Mouse (Mus musculus): ENCODE results near the gene Hoxb4. TPM values are rescaled to one million over a fixed set of nuclear protein-coding genes. Genes with fewer than 3 reads are reported as not detected.

Gene Hoxb4
- polyA plus RNA-seq, 1 experiment from 2014 or later, result 1.1 TPM

DNA sequence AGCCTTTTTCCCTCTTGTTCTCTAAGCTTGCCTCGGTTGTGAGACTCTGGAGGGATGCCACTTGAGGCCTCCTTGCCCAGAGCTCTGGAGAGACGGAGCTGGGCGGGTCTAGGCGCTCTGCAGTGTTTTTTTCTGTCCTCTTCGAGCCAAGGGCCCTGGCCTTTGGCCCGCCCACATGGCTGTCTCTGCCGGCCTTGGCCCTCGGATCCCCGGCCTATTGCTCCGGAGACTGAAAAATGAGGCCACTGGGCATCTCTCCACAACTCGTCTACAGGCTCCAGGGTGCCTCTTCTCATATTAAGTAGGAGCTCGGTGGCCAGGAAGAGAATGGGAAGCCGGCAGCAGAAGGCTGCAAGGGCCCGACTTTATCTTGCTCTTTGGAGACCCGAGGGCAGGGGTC, 16.2 kb upstream of the Hoxb4 start:
- no peak overlapping the region for H3K9ac ChIP-seq (ENCODE audit: low read depth, low read length)
- H3K36me3 ChIP-seq (ENCODE audit: control insufficient read depth, insufficient read depth, low read length), result no peaks in the 10 kb centered on the region
- H3K27ac ChIP-seq (ENCODE audit: low read depth, low read length), result no peak overlapping the region
- ATAC-seq (replicated peaks; ENCODE audit: low FRiP score) (no peak), DNase-seq (ENCODE audit: low spot score) (no peak)
- no peaks in the 10 kb centered on the region for H3K9me3 ChIP-seq (ENCODE audit: control insufficient read depth, low read length)
- 0 out of 2 replicates have a peak, but pooled peaks cover 6% of the 10 kb centered on the region for H3K4me1 ChIP-seq (replicated peaks; ENCODE audit: control insufficient read depth, insufficient read depth, low read length)
- H3K27me3 ChIP-seq (replicated peaks; ENCODE audit: control insufficient read depth, insufficient read depth, low read length), result peaks cover 100% of the 10 kb centered on the region
- 12% methylated on average over 15 of the region's 15 CpGs for WGBS
- H3K4me3 ChIP-seq (ENCODE audit: low read depth, low read length), result no peak overlapping the region
- 0 out of 2 replicates have a peak overlapping the region, but pooled peaks have one; percentile 1 for H3K4me2 ChIP-seq

DNA sequence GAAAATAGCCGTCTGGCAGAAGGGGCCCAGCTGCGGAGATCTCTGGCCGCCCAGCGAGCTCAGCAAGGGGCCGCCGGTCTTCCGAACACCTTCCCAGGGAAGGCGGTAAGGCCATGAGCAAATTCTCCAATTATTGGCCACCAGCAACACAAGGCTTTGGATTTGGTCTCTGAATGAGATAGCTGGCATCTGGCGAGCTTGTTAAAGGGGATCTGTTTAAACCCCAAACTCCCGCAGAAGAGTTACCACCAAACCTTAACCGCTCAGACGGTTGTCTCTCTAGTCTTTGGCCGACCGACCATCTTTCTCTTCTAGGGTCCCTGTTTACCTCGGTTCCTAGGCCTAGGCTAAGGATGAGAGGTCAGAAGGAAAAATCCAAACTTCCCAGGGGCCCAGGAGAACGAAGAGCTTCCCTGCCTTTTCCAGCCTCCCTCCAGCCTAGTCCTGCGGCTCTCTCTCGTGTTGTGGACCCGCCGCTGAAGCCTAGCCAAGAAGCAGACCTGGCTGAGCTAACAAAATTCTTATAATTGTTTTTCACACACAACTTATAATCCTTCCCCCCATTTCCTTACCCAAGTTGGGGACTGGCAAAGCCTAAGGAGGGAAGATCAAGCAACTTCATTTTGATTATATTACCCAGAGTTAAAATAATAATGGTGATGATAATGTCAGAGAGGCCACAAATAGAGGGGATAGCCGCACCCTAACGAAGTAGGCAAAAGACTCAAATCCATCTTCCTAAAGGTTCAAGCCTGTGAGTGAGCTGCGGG, 15.5 kb upstream of the Hoxb4 start:
- DNase-seq (ENCODE audit: low spot score) (no peak), ATAC-seq (replicated peaks; ENCODE audit: low FRiP score) (no peak)
- no peak overlapping the region; the same call in 1 of the 2 replicates for H3K4me2 ChIP-seq
- H3K27me3 ChIP-seq (replicated peaks; ENCODE audit: control insufficient read depth, insufficient read depth, low read length), result peaks cover 99% of the 10 kb centered on the region
- H3K36me3 ChIP-seq (ENCODE audit: control insufficient read depth, insufficient read depth, low read length), result no peaks in the 10 kb centered on the region
- no peak overlapping the region; the same call in 1 of the 2 replicates for H3K4me3 ChIP-seq (ENCODE audit: low read depth, low read length)
- no peak overlapping the region for H3K27ac ChIP-seq (ENCODE audit: low read depth, low read length)
- H3K4me1 ChIP-seq (replicated peaks; ENCODE audit: control insufficient read depth, insufficient read depth, low read length), result 0 out of 2 replicates have a peak, but pooled peaks cover 6% of the 10 kb centered on the region
- WGBS, result 24% methylated on average over 23 of the region's 23 CpGs
- no peaks in the 10 kb centered on the region for H3K9me3 ChIP-seq (ENCODE audit: control insufficient read depth, low read length)
- H3K9ac ChIP-seq (ENCODE audit: low read depth, low read length), result no peak overlapping the region

DNA sequence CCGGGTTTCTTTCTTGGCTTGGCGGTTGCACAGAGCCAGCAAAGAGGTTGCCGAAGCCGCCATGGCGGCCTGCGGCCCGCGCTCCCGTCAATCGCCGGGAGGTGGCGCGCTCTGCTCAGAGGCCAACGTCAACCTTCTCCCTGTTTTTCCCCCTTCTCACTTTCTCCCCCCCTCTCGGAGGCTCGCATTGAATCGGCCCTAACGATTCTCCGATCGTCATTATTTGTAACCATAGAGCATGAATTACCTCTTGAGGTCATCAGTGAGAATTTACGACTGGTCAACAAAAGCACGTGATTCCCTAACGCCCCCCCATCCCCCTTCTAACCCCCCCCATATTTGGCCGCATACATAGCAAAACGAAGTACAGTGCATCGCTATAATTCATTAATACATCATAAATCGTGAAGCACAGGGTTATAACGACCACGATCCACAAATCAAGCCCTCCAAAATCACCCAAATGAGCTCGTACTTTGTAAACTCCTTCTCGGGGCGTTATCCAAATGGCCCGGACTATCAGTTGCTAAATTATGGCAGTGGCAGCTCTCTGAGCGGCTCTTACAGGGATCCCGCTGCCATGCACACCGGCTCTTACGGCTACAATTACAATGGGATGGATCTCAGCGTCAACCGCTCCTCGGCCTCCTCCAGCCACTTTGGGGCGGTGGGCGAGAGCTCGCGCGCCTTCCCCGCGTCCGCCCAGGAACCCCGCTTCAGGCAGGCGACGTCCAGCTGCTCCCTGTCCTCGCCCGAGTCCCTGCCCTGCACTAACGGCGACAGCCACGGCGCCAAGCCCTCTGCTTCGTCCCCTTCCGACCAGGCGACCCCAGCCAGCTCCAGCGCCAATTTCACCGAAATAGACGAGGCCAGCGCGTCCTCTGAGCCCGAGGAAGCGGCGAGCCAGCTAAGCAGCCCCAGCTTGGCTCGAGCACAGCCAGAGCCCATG, 14.6 kb upstream of the Hoxb4 start, which contains the start of gene Hoxb5:
Gene Hoxb5, plus strand, starts transcription at position 186 of the 949 bp plus-strand sequence.
- Histone ChIP-seq H3K4me3 (ENCODE audit: low read depth, low read length) (peak within 1 kb of the TSS; percentile 49), H3K9me3 (ENCODE audit: control insufficient read depth, low read length) (no peaks in the 10 kb centered on the region), H3K27me3 (replicated peaks; ENCODE audit: control insufficient read depth, insufficient read depth, low read length) (peaks cover 99% of the 10 kb centered on the region), H3K4me1 (replicated peaks; ENCODE audit: control insufficient read depth, insufficient read depth, low read length) (0 out of 2 replicates have a peak, but pooled peaks cover 6% of the 10 kb centered on the region), H3K36me3 (ENCODE audit: control insufficient read depth, insufficient read depth, low read length) (no peaks in the 10 kb centered on the region), H3K27ac (ENCODE audit: low read depth, low read length) (peak within 1 kb of the TSS; percentile 54; the same call in 1 of the 2 replicates), H3K4me2 (peak within 1 kb of the TSS; percentile 63), H3K9ac (ENCODE audit: low read depth, low read length) (peak within 1 kb of the TSS; percentile 63)
- DNase-seq (ENCODE audit: low spot score) (peak; percentile 77), ATAC-seq (replicated peaks; ENCODE audit: low FRiP score) (no peak)
- WGBS, result under 1% methylated on average over 69 of the region's 69 CpGs

DNA sequence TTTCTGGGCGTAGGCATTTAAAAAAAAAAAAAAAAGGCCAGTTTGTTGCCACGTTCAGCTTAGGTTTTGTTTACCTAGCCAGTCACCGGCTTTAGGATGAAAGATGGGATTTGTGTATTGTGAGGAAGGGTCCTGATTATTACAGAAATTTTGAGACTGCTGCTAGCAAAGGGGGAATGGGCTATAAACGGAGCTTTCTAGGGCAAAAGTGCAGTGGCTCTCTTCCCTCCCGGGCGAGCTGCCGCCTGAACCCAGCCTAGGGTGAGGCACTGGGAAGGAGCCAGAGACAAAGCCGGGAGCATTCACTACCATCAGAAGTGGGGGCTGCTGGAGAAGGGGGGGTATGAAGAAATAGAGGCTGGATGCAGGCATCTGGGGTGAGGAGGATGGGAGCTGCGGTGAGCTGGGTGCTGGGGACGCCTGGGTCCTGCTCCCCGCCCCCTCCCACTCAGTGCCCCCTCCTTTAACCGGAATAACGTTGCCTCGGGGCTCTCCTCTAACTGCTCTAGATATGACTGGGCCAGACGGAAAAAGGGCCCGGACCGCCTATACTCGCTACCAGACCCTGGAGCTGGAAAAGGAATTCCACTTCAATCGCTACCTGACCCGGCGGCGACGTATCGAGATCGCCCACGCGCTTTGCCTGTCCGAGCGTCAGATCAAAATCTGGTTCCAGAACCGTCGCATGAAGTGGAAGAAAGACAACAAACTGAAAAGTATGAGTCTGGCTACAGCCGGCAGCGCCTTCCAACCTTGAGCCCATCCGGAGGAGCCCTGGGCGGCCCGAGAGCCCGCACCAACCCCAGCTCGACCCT, 13.5 kb upstream of the Hoxb4 start:
- no peaks in the 10 kb centered on the region for H3K9me3 ChIP-seq (ENCODE audit: control insufficient read depth, low read length)
- H3K36me3 ChIP-seq (ENCODE audit: control insufficient read depth, insufficient read depth, low read length), result no peaks in the 10 kb centered on the region
- H3K4me3 ChIP-seq (ENCODE audit: low read depth, low read length), result peak overlapping the region; percentile 49
- peak overlapping the region; percentile 63 for H3K4me2 ChIP-seq
- DNase-seq (ENCODE audit: low spot score) (no peak), ATAC-seq (replicated peaks; ENCODE audit: low FRiP score) (no peak)
- peak overlapping the region; percentile 57 for H3K9ac ChIP-seq (ENCODE audit: low read depth, low read length)
- H3K27ac ChIP-seq (ENCODE audit: low read depth, low read length), result no peak overlapping the region
- 0 out of 2 replicates have a peak, but pooled peaks cover 2% of the 10 kb centered on the region for H3K4me1 ChIP-seq (replicated peaks; ENCODE audit: control insufficient read depth, insufficient read depth, low read length)
- peaks cover 99% of the 10 kb centered on the region for H3K27me3 ChIP-seq (replicated peaks; ENCODE audit: control insufficient read depth, insufficient read depth, low read length)
- WGBS, result 4% methylated on average over 38 of the region's 38 CpGs

DNA sequence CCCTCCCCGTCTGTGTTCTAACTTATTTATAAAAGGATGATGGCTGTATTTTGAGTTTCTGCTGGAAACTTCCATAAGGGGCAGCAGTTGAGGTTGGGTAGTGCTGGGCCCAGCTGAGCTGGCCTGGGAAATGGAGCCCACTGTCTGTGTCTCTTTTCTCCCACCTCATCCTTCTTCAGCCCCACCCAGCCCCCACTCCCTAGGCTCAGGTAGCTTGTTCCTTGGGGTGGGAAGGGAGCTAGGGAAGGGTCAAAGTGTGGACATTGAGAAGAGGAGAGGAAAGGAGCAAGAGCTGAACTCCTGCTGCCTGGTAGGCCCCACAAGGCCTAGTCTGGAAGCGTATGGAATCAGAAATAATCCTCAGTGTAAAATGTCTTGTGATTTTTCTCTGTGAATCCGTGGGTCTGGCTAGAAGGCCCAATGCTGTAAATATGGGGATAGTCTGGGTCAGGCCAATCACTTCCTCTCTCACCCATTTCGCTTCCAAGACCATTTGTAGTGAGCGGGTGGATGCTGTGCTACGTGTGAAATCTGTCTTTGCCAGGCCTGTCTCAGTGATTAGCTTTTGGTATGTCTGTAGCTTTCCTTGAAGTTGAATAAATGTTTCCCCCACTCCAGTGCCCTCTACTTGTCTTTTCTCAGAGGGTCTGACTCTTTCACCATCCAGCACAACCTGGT, 12.4 kb upstream of the Hoxb4 start:
- Histone ChIP-seq H3K4me2 (no peak overlapping the region; the same call in 1 of the 2 replicates), H3K9ac (ENCODE audit: low read depth, low read length) (no peak overlapping the region; the same call in 1 of the 2 replicates), H3K27me3 (replicated peaks; ENCODE audit: control insufficient read depth, insufficient read depth, low read length) (peaks cover 99% of the 10 kb centered on the region), H3K36me3 (ENCODE audit: control insufficient read depth, insufficient read depth, low read length) (no peaks in the 10 kb centered on the region), H3K4me3 (ENCODE audit: low read depth, low read length) (no peak overlapping the region), H3K4me1 (replicated peaks; ENCODE audit: control insufficient read depth, insufficient read depth, low read length) (no peaks in the 10 kb centered on the region; the same call in 1 of the 2 replicates), H3K9me3 (ENCODE audit: control insufficient read depth, low read length) (no peaks in the 10 kb centered on the region), H3K27ac (ENCODE audit: low read depth, low read length) (no peak overlapping the region)
- DNase-seq (ENCODE audit: low spot score), result no peak
- 61% methylated on average over 6 of the region's 6 CpGs for WGBS
- ATAC-seq (replicated peaks; ENCODE audit: low FRiP score), result no peak

DNA sequence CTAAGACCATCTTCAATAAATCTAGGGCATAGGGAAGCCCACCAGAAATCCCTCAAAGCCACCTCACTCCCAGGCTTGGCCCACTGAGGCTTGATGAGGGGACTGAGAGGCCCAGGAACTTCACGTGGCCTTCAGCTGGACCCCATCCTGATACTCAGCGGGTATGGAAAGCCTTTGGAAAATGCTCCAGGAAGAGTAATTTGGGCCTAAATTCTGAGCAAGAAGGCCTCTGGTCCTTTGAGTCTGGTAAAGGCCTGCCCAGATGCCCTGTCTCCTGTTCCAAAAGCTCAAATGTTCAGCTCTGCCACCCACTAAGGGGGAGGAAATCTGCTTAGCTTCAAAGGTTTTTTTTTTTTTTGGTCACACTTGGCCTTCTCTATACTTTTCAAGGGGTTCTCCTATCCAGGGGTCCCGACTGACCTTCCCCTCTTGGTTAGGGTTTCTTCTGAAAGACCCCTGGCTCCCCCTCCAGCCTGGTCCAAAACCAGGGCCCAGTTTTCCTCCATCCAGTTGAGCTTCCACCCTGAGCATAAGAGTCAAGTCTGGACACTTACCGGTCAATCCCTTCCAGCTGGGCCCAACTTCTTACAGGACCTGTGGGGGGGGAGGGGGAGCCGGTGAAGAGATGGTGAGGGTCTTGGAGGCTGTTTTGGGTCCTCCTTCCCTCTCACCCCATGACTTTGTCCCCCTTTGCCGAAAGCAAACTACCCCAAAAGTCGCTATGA, 11.7 kb upstream of the Hoxb4 start:
- no peak for DNase-seq (ENCODE audit: low spot score)
- peak overlapping the region; percentile 25 for H3K4me2 ChIP-seq

DNA sequence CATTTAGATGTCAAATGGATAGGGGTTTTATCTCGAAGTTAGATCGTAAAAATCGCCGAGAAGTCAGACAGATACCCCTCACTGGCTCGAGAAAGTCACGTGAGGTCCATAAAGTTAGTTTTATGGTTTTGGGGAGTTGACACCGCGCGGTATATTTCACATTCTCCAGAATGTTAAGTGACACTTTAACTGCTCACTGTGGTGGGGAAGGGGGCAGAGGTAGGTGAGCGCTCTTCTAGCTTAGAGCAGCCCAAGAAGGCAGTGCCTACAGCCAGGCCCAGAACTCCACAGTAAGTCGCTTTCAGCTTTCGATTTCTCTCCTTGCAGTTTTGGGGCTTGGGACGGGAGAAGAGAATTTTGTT, 11.2 kb upstream of the Hoxb4 start:
- no peak for ATAC-seq (replicated peaks; ENCODE audit: low FRiP score)
- H3K4me2 ChIP-seq, result peak overlapping the region; percentile 25
- no peak overlapping the region for H3K4me3 ChIP-seq (ENCODE audit: low read depth, low read length)
- WGBS, result 21% methylated on average over 13 of the region's 13 CpGs
- peaks cover 99% of the 10 kb centered on the region for H3K27me3 ChIP-seq (replicated peaks; ENCODE audit: control insufficient read depth, insufficient read depth, low read length)
- H3K36me3 ChIP-seq (ENCODE audit: control insufficient read depth, insufficient read depth, low read length), result no peaks in the 10 kb centered on the region
- H3K9ac ChIP-seq (ENCODE audit: low read depth, low read length), result no peak overlapping the region
- no peak for DNase-seq (ENCODE audit: low spot score)
- no peak overlapping the region for H3K27ac ChIP-seq (ENCODE audit: low read depth, low read length)
- peaks cover 6% of the 10 kb centered on the region for H3K4me1 ChIP-seq (replicated peaks; ENCODE audit: control insufficient read depth, insufficient read depth, low read length)
- H3K9me3 ChIP-seq (ENCODE audit: control insufficient read depth, low read length), result no peaks in the 10 kb centered on the region

More for the DNA sequence above, 11.7 kb upstream of the Hoxb4 start:
- peaks cover 3% of the 10 kb centered on the region; the same call in 1 of the 2 replicates for H3K4me1 ChIP-seq (replicated peaks; ENCODE audit: control insufficient read depth, insufficient read depth, low read length)
- no peak overlapping the region; the same call in 1 of the 2 replicates for H3K9ac ChIP-seq (ENCODE audit: low read depth, low read length)
- H3K36me3 ChIP-seq (ENCODE audit: control insufficient read depth, insufficient read depth, low read length), result no peaks in the 10 kb centered on the region
- no peak for ATAC-seq (replicated peaks; ENCODE audit: low FRiP score)
- H3K27ac ChIP-seq (ENCODE audit: low read depth, low read length), result no peak overlapping the region
- 26% methylated on average over 7 of the region's 7 CpGs for WGBS
- H3K9me3 ChIP-seq (ENCODE audit: control insufficient read depth, low read length), result no peaks in the 10 kb centered on the region
- H3K27me3 ChIP-seq (replicated peaks; ENCODE audit: control insufficient read depth, insufficient read depth, low read length), result peaks cover 99% of the 10 kb centered on the region
- H3K4me3 ChIP-seq (ENCODE audit: low read depth, low read length), result no peak overlapping the region

Measured in liver, embryonic 11.5 days (tissue).